In the genomic region with DNA sequence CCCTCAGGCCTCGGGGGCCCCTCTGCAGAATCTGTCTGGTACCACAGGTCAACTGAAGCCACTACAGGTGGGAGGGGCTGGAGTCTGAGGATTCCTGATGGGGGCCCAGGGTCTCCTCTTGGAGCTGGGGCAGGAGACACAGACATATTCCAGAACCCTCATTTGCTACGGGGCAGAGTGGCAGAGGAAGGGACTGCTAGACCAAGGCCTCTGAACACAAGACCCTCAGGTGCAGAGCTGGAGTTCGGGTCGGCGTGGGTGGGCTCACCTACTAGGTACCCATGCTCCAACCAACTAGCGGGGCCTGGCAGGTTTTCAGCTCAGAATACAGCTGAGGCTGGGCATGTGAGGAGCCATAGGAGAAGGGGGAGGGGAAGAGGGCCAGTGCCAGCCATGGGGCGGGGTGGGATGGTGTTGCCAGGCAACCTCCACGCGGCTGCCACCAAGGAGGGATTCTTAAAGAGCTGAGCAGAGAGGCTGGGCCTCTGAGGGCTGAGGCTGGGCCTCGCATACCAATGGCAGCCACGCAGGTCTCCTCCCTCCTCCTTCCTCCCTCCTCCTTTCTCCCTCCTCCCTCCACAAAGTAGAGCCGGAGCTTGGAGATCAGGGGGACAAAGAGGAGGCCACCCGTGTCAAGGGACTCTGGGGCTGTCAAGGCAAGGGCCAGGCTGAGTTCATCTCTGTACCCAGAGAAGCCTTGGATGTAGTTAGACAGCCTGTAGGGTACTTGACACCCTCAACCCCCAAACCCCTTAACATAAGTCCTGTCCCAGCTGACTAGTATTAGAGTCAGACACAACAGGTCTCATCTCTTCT, we compare ENCODE assay signal across 9 mouse cellular contexts. TPM values are rescaled to one million over a fixed set of nuclear protein-coding genes. Genes with fewer than 3 reads are reported as not detected.
DNase-seq lines count a peak whose midpoint lies in the region; ATAC-seq and TF ChIP-seq lines count a peak whose summit lies in the region.
"Had no signal": no experiment of that assay in that cellular context is flagged by ENCODE, and none has a peak within 500 bp of the region (broad histone marks: within the 10 kb centered on the region; RNA-seq: fewer than 3 reads in every experiment).

No protein-coding gene starts in this region.

- peak overlapping the region; percentile 6; the same call in 1 of the 2 replicates for H3K4me2 ChIP-seq in forebrain, embryonic 14.5 days (ENCODE audit: low read length)
- no peak overlapping the region for H3K4me2 ChIP-seq in kidney, postnatal 0 days (ENCODE audit: low read length)
- H3K4me2 ChIP-seq in lung, embryonic 15.5 days = no peak overlapping the region

- H3K27ac ChIP-seq in forebrain, embryonic 14.5 days (ENCODE audit: low read depth, low read length) = peak overlapping the region; percentile 72
- H3K27ac ChIP-seq in kidney, postnatal 0 days = no peak overlapping the region
- no peak overlapping the region for H3K27ac ChIP-seq in lung, embryonic 15.5 days

- no peaks in the 10 kb centered on the region for H3K9me3 ChIP-seq in forebrain, embryonic 14.5 days (replicated peaks; ENCODE audit: control insufficient read depth, low read length)
- H3K9me3 ChIP-seq in kidney, postnatal 0 days (replicated peaks; ENCODE audit: low read length) = no peaks in the 10 kb centered on the region
- no peaks in the 10 kb centered on the region for H3K9me3 ChIP-seq in lung, embryonic 15.5 days
- H3K9me3 ChIP-seq: G1E had no signal

- no peak for TF ChIP-seq CTCF in kidney, postnatal 0 days (IDR thresholded peaks at IDR 0.05; ENCODE audit: low read depth)

- DNase-seq in kidney, adult 11 months = peak; percentile 78
- DNase-seq in kidney, adult 9 months = no peak
- DNase-seq in forebrain, embryonic 14.5 days (ENCODE audit: low spot score) = peak; percentile 94
- peak; percentile 64 for DNase-seq in kidney, postnatal 0 days (ENCODE audit: low spot score)
- peak; percentile 77 for DNase-seq in right cerebral cortex, adult 18-20 months
- DNase-seq in cerebellum, adult 9-11 months = no peak

- peak overlapping the region; percentile 13; the same call in 1 of the 2 replicates for H3K9ac ChIP-seq in forebrain, embryonic 14.5 days (ENCODE audit: low read length)
- H3K9ac ChIP-seq in kidney, postnatal 0 days (ENCODE audit: low read depth, low read length) = no peak overlapping the region
- no peak overlapping the region for H3K9ac ChIP-seq in lung, embryonic 15.5 days

- peak; percentile 93 for ATAC-seq in forebrain, embryonic 14.5 days
- ATAC-seq in kidney, postnatal 0 days (replicated peaks; ENCODE audit: low FRiP score, low read depth) = peak; percentile 81
- ATAC-seq in lung, embryonic 15.5 days (ENCODE audit: borderline replicate concordance, extremely low read depth, low FRiP score, low TSS enrichment) = peak; percentile 79
- no peak for ATAC-seq in erythroid progenitor cell, adult 5-6 weeks (replicated peaks; ENCODE audit: low FRiP score, poor library complexity, severe bottlenecking)

- no peak overlapping the region for H3K4me3 ChIP-seq in forebrain, embryonic 14.5 days (ENCODE audit: low read depth, low read length)
- no peak overlapping the region for H3K4me3 ChIP-seq in kidney, postnatal 0 days (replicated peaks; ENCODE audit: low read depth, low read length)
- H3K4me3 ChIP-seq in lung, embryonic 15.5 days = no peak overlapping the region

- H3K27me3 ChIP-seq in forebrain, embryonic 14.5 days (replicated peaks; ENCODE audit: control insufficient read depth, insufficient read depth, low read length) = no peaks in the 10 kb centered on the region
- no peaks in the 10 kb centered on the region; the same call in 1 of the 2 replicates for H3K27me3 ChIP-seq in kidney, postnatal 0 days (ENCODE audit: insufficient read depth, low read length)
- H3K27me3 ChIP-seq in lung, embryonic 15.5 days = peaks cover 20% of the 10 kb centered on the region

- H3K36me3 ChIP-seq in forebrain, embryonic 14.5 days (ENCODE audit: control insufficient read depth, insufficient read depth, low read length) = no peaks in the 10 kb centered on the region
- no peaks in the 10 kb centered on the region for H3K36me3 ChIP-seq in kidney, postnatal 0 days (ENCODE audit: insufficient read depth, low read length)
- no peaks in the 10 kb centered on the region for H3K36me3 ChIP-seq in lung, embryonic 15.5 days
- H3K36me3 ChIP-seq: G1E had no signal

- peaks cover 33% of the 10 kb centered on the region for H3K4me1 ChIP-seq in forebrain, embryonic 14.5 days (ENCODE audit: control insufficient read depth, insufficient read depth, low read length)
- H3K4me1 ChIP-seq in kidney, postnatal 0 days (replicated peaks; ENCODE audit: insufficient read depth, low read length) = peaks cover 19% of the 10 kb centered on the region
- H3K4me1 ChIP-seq in lung, embryonic 15.5 days = peaks cover 23% of the 10 kb centered on the region

- WGBS in forebrain, embryonic 14.5 days = 7% methylated on average over 13 of the region's 13 CpGs
- 22% methylated on average over 12 of the region's 13 CpGs for WGBS in kidney, postnatal 0 days
- WGBS in lung, embryonic 15.5 days = 19% methylated on average over 13 of the region's 13 CpGs

RNA-seq across cellular contexts. Expression of gene Otub1, which starts 33.9 kb away (rescaled TPM):
- polyA plus RNA-seq in forebrain, embryonic 14.5 days (2014; fragmentation: Nextera tagmentation; extraction: Ambion mirVana) = 262 TPM in 2 replicates
- 197 and 209 TPM in 2 replicates for polyA plus RNA-seq in kidney, postnatal 0 days (2015; fragmentation: Nextera tagmentation; extraction: Ambion mirVana)
- 188 and 194 TPM in 2 replicates for polyA plus RNA-seq in lung, embryonic 15.5 days (2015; fragmentation: Nextera tagmentation; extraction: Ambion mirVana)
- total RNA-seq in erythroid progenitor cell, adult 5-6 weeks (2015; ENCODE audit: low replicate concordance) = 17.3 and 25.6 TPM in 2 replicates
- total RNA-seq in erythroid progenitor cell, adult 5-6 weeks (2017; ENCODE audit: low replicate concordance) = 8.2 and 10.0 TPM in 2 replicates

RNA-seq across cellular contexts. Expression of gene Cox8a, which starts 45.2 kb away (rescaled TPM):
- polyA plus RNA-seq in forebrain, embryonic 14.5 days (2014; fragmentation: Nextera tagmentation; extraction: Ambion mirVana) = 772 and 935 TPM in 2 replicates
- polyA plus RNA-seq in kidney, postnatal 0 days (2015; fragmentation: Nextera tagmentation; extraction: Ambion mirVana) = 2,325 and 2,471 TPM in 2 replicates
- polyA plus RNA-seq in lung, embryonic 15.5 days (2015; fragmentation: Nextera tagmentation; extraction: Ambion mirVana) = 793 and 848 TPM in 2 replicates
- total RNA-seq in erythroid progenitor cell, adult 5-6 weeks (2015; ENCODE audit: low replicate concordance) = 226 and 267 TPM in 2 replicates
- 106 and 241 TPM in 2 replicates for total RNA-seq in erythroid progenitor cell, adult 5-6 weeks (2017; ENCODE audit: low replicate concordance)

Comparison
In these comparisons a context has a peak if more than half of its experiments do, and no peak if none do; other contexts are left out.
1. DNase-seq: peak in kidney, adult 11 months (single experiment), forebrain, embryonic 14.5 days (single experiment), kidney, postnatal 0 days (single experiment) and right cerebral cortex, adult 18-20 months (single experiment); none in kidney, adult 9 months (single experiment) and cerebellum, adult 9-11 months (single experiment).